32 mouse cellular contexts compared by ENCODE assay signal in genomic region chr17:71747561-71747960, GRCm38 (mm10). TPM values are rescaled to one million over a fixed set of nuclear protein-coding genes. Genes with fewer than 3 reads are reported as not detected.
DNase-seq lines count a peak whose midpoint lies in the region; ATAC-seq and TF ChIP-seq lines count a peak whose summit lies in the region.
"Had no signal": no experiment of that assay in that cellular context is flagged by ENCODE, and none has a peak within 500 bp of the region (broad histone marks: within the 10 kb centered on the region; RNA-seq: fewer than 3 reads in every experiment).

No protein-coding gene starts in this region.

- ATAC-seq in forebrain, postnatal 0 days = peak; percentile 45; the same call in 1 of the 2 replicates
- 0 out of 2 replicates have a peak, but pooled peaks have one; percentile 31 for ATAC-seq in kidney, embryonic 15.5 days (replicated peaks; ENCODE audit: low FRiP score)
- ATAC-seq in midbrain, embryonic 16.5 days = peak; percentile 46; the same call in 1 of the 2 replicates
- no peak for ATAC-seq in midbrain, embryonic 14.5 days (ENCODE audit: low FRiP score, low TSS enrichment)
- ATAC-seq in liver, postnatal 0 days = no peak
- ATAC-seq: CD4-positive, CD25-positive, alpha-beta regulatory T cell, adult 4 months; forebrain, embryonic 14.5 days; hindbrain, postnatal 0 days had no signal

- WGBS in forebrain, postnatal 0 days = 57% methylated on average over 8 of the region's 8 CpGs
- 89% methylated on average over 8 of the region's 8 CpGs for WGBS in forebrain, embryonic 10.5 days
- WGBS in kidney, embryonic 15.5 days = 62% methylated on average over 8 of the region's 8 CpGs
- WGBS in midbrain, embryonic 16.5 days = 65% methylated on average over 8 of the region's 8 CpGs
- WGBS in midbrain, embryonic 14.5 days = 70% methylated on average over 8 of the region's 8 CpGs
- 39% methylated on average over 8 of the region's 8 CpGs for WGBS in olfactory bulb, adult 2 months
- WGBS in liver, postnatal 0 days (ENCODE audit: insufficient replicate concordance) = 80% methylated on average over 8 of the region's 8 CpGs

- no peak for TF ChIP-seq CTCF in forebrain, postnatal 0 days (IDR thresholded peaks at IDR 0.05; ENCODE audit: low read depth)
- no peak for TF ChIP-seq CTCF in olfactory bulb, adult 2 months (IDR thresholded peaks at IDR 0.05; ENCODE audit: insufficient read depth, low read depth, low read length)
- TF ChIP-seq CTCF in liver, postnatal 0 days (IDR thresholded peaks at IDR 0.05; ENCODE audit: low read depth) = no peak

- H3K36me3 ChIP-seq in forebrain, postnatal 0 days (ENCODE audit: insufficient read depth) = no peaks in the 10 kb centered on the region
- no peaks in the 10 kb centered on the region for H3K36me3 ChIP-seq in forebrain, embryonic 10.5 days (replicated peaks)
- no peaks in the 10 kb centered on the region for H3K36me3 ChIP-seq in kidney, embryonic 15.5 days
- H3K36me3 ChIP-seq in midbrain, embryonic 16.5 days (ENCODE audit: control insufficient read depth, insufficient read depth, low read length) = no peaks in the 10 kb centered on the region
- no peaks in the 10 kb centered on the region for H3K36me3 ChIP-seq in midbrain, embryonic 14.5 days (ENCODE audit: control insufficient read depth, insufficient read depth, low read length)
- H3K36me3 ChIP-seq in liver, postnatal 0 days (replicated peaks; ENCODE audit: insufficient read depth, low read length) = no peaks in the 10 kb centered on the region
- H3K36me3 ChIP-seq: embryonic facial prominence, embryonic 12.5 days; embryonic facial prominence, embryonic 15.5 days; heart, embryonic 13.5 days had no signal

- no peaks in the 10 kb centered on the region for H3K27me3 ChIP-seq in forebrain, postnatal 0 days (ENCODE audit: insufficient read depth, low read length)
- H3K27me3 ChIP-seq in forebrain, embryonic 10.5 days (ENCODE audit: poor library complexity, severe bottlenecking) = no peaks in the 10 kb centered on the region
- no peaks in the 10 kb centered on the region for H3K27me3 ChIP-seq in kidney, embryonic 15.5 days
- no peaks in the 10 kb centered on the region for H3K27me3 ChIP-seq in midbrain, embryonic 16.5 days (ENCODE audit: control insufficient read depth, insufficient read depth, low read depth, low read length)
- H3K27me3 ChIP-seq in midbrain, embryonic 14.5 days (ENCODE audit: control insufficient read depth, insufficient read depth, low read length) = no peaks in the 10 kb centered on the region
- H3K27me3 ChIP-seq in liver, postnatal 0 days (ENCODE audit: insufficient read depth, low read length) = no peaks in the 10 kb centered on the region
- H3K27me3 ChIP-seq: embryonic facial prominence, embryonic 12.5 days; embryonic facial prominence, embryonic 15.5 days; heart, embryonic 13.5 days had no signal

- H3K9me3 ChIP-seq in forebrain, postnatal 0 days (ENCODE audit: low read length) = no peaks in the 10 kb centered on the region
- no peaks in the 10 kb centered on the region for H3K9me3 ChIP-seq in forebrain, embryonic 10.5 days
- no peaks in the 10 kb centered on the region for H3K9me3 ChIP-seq in kidney, embryonic 15.5 days (replicated peaks)
- no peaks in the 10 kb centered on the region for H3K9me3 ChIP-seq in midbrain, embryonic 16.5 days (replicated peaks; ENCODE audit: control insufficient read depth, low read length, poor library complexity, severe bottlenecking)
- H3K9me3 ChIP-seq in midbrain, embryonic 14.5 days (ENCODE audit: control insufficient read depth, low read length) = no peaks in the 10 kb centered on the region
- no peaks in the 10 kb centered on the region for H3K9me3 ChIP-seq in liver, postnatal 0 days (ENCODE audit: low read length)
- H3K9me3 ChIP-seq: embryonic facial prominence, embryonic 12.5 days; embryonic facial prominence, embryonic 15.5 days; heart, embryonic 13.5 days had no signal

- no peak for TF ChIP-seq EP300 in liver, postnatal 0 days (IDR thresholded peaks at IDR 0.05; ENCODE audit: low read depth)

- no peak for TF ChIP-seq POLR2A in olfactory bulb, adult 2 months (IDR thresholded peaks at IDR 0.05; ENCODE audit: insufficient read depth, low read depth, low read length)

- H3K9ac ChIP-seq in forebrain, postnatal 0 days = no peak overlapping the region
- H3K9ac ChIP-seq in kidney, embryonic 15.5 days = no peak overlapping the region
- H3K9ac ChIP-seq in midbrain, embryonic 16.5 days (ENCODE audit: low read depth, low read length) = no peak overlapping the region
- H3K9ac ChIP-seq in midbrain, embryonic 14.5 days (replicated peaks; ENCODE audit: low read length) = no peak overlapping the region
- no peak overlapping the region for H3K9ac ChIP-seq in liver, postnatal 0 days (replicated peaks)
- H3K9ac ChIP-seq: embryonic facial prominence, embryonic 12.5 days; embryonic facial prominence, embryonic 15.5 days; heart, embryonic 13.5 days; hindbrain, embryonic 14.5 days had no signal

- no peak overlapping the region for H3K4me2 ChIP-seq in forebrain, postnatal 0 days (ENCODE audit: low read depth)
- no peak overlapping the region for H3K4me2 ChIP-seq in kidney, embryonic 15.5 days
- H3K4me2 ChIP-seq in midbrain, embryonic 16.5 days (ENCODE audit: low read length) = no peak overlapping the region
- H3K4me2 ChIP-seq in midbrain, embryonic 14.5 days (ENCODE audit: low read length) = no peak overlapping the region
- no peak overlapping the region for H3K4me2 ChIP-seq in liver, postnatal 0 days (ENCODE audit: low read depth, low read length)
- H3K4me2 ChIP-seq: embryonic facial prominence, embryonic 12.5 days; embryonic facial prominence, embryonic 15.5 days; heart, embryonic 13.5 days; hindbrain, embryonic 14.5 days had no signal

- H3K27ac ChIP-seq in forebrain, postnatal 0 days (ENCODE audit: low read depth, low read length) = 0 out of 2 replicates have a peak overlapping the region, but pooled peaks have one; percentile 21
- no peak overlapping the region for H3K27ac ChIP-seq in forebrain, embryonic 10.5 days
- no peak overlapping the region for H3K27ac ChIP-seq in kidney, embryonic 15.5 days
- no peak overlapping the region for H3K27ac ChIP-seq in midbrain, embryonic 16.5 days (ENCODE audit: low read length)
- no peak overlapping the region for H3K27ac ChIP-seq in midbrain, embryonic 14.5 days (replicated peaks; ENCODE audit: low read depth, low read length)
- H3K27ac ChIP-seq in olfactory bulb, adult 2 months (ENCODE audit: insufficient read depth, low read depth, low read length) = peak overlapping the region; percentile 89
- no peak overlapping the region for H3K27ac ChIP-seq in liver, postnatal 0 days (ENCODE audit: low read depth)
- H3K27ac ChIP-seq: embryonic facial prominence, embryonic 12.5 days; embryonic facial prominence, embryonic 15.5 days; gastrocnemius, adult 2 months; heart, embryonic 13.5 days; hindbrain, embryonic 14.5 days; hindbrain, postnatal 0 days had no signal

- DNase-seq in forebrain, postnatal 0 days = no peak
- no peak for DNase-seq in forebrain, embryonic 10.5 days (ENCODE audit: extremely low spot score, low spot score)
- DNase-seq in kidney, postnatal 10 days = no peak
- DNase-seq in midbrain, embryonic 14.5 days = no peak
- no peak for DNase-seq in liver, postnatal 0 days
- DNase-seq: adrenal gland, adult 2 months; adrenal gland, postnatal 14 days; cerebellum, adult 11 months; cerebellum, adult 2 months; cerebellum, adult 9-11 months; cerebellum, postnatal 25 days; gastrocnemius, adult 2 months; gastrocnemius, postnatal 14 days; heart, adult 18-20 months; heart, postnatal 14 days; heart, postnatal 4 days had no signal

- no peak overlapping the region for H3K4me3 ChIP-seq in forebrain, postnatal 0 days (ENCODE audit: low read depth, low read length)
- H3K4me3 ChIP-seq in forebrain, embryonic 10.5 days = no peak overlapping the region
- no peak overlapping the region for H3K4me3 ChIP-seq in kidney, embryonic 15.5 days (replicated peaks)
- no peak overlapping the region for H3K4me3 ChIP-seq in midbrain, embryonic 16.5 days (ENCODE audit: low read depth, low read length)
- H3K4me3 ChIP-seq in midbrain, embryonic 14.5 days (replicated peaks; ENCODE audit: low read depth, low read length) = no peak overlapping the region
- H3K4me3 ChIP-seq in olfactory bulb, adult 2 months (ENCODE audit: insufficient read depth, low read depth, low read length) = no peak overlapping the region
- H3K4me3 ChIP-seq in liver, postnatal 0 days (ENCODE audit: low read depth, low read length) = no peak overlapping the region
- H3K4me3 ChIP-seq: embryonic facial prominence, embryonic 12.5 days; embryonic facial prominence, embryonic 15.5 days; gastrocnemius, adult 2 months; heart, embryonic 13.5 days had no signal

- no peaks in the 10 kb centered on the region for H3K4me1 ChIP-seq in forebrain, postnatal 0 days (ENCODE audit: insufficient read depth)
- H3K4me1 ChIP-seq in forebrain, embryonic 10.5 days = peaks cover 34% of the 10 kb centered on the region
- peaks cover 17% of the 10 kb centered on the region; the same call in 1 of the 2 replicates for H3K4me1 ChIP-seq in kidney, embryonic 15.5 days
- H3K4me1 ChIP-seq in midbrain, embryonic 16.5 days (ENCODE audit: control insufficient read depth, insufficient read depth, low read length) = peaks cover 4% of the 10 kb centered on the region; the same call in 1 of the 2 replicates
- H3K4me1 ChIP-seq in midbrain, embryonic 14.5 days (ENCODE audit: control insufficient read depth, insufficient read depth, low read length) = no peaks in the 10 kb centered on the region
- peaks cover 73% of the 10 kb centered on the region for H3K4me1 ChIP-seq in olfactory bulb, adult 2 months (ENCODE audit: control insufficient read depth, insufficient read depth, low read length)
- H3K4me1 ChIP-seq in liver, postnatal 0 days (ENCODE audit: insufficient read depth) = no peaks in the 10 kb centered on the region

RNA-seq across cellular contexts. Expression of gene Pcare, which starts 5.1 kb away (rescaled TPM):
- total RNA-seq in forebrain, postnatal 0 days (2014; rRNA removed) = not detected in 2 replicates
- 0.03 TPM in 1 of 2 replicates, not detected in the other for polyA plus RNA-seq in forebrain, postnatal 0 days (2015; fragmentation: Nextera tagmentation; extraction: Ambion mirVana)
- not detected in 2 replicates for polyA plus RNA-seq in forebrain, embryonic 10.5 days (2016; fragmentation: Nextera tagmentation; extraction: Ambion mirVana)
- polyA plus RNA-seq in kidney, embryonic 15.5 days (2015; fragmentation: Nextera tagmentation; extraction: Ambion mirVana) = not detected in 2 replicates
- not detected in 2 replicates for polyA plus RNA-seq in midbrain, embryonic 16.5 days (2015; fragmentation: Nextera tagmentation; extraction: Ambion mirVana)
- polyA plus RNA-seq in midbrain, embryonic 14.5 days (2014; fragmentation: Nextera tagmentation; extraction: Ambion mirVana) = not detected in 2 replicates
- not detected in 2 replicates for polyA plus RNA-seq in olfactory bulb, adult 2 months (2012; ENCODE audit: insufficient read depth, insufficient read length, low replicate concordance, missing spikeins)
- not detected in 2 replicates for polyA plus RNA-seq in liver, postnatal 0 days (2015; fragmentation: Nextera tagmentation; extraction: Ambion mirVana)
- total RNA-seq: adrenal gland, adult 2 months; adrenal gland, postnatal 14 days; adrenal gland, postnatal 4 days; common myeloid progenitor, adult 5-6 weeks; gastrocnemius, adult 2 months; gastrocnemius, postnatal 14 days; gastrocnemius, postnatal 4 days; hindbrain, postnatal 0 days; MEL had no signal
- polyA plus RNA-seq: adrenal gland, adult 2 months; C2C12; CD4-positive, CD25-positive, alpha-beta regulatory T cell, adult 4 months; cerebellum, adult 2 months; embryonic facial prominence, embryonic 12.5 days; embryonic facial prominence, embryonic 15.5 days; forebrain, embryonic 14.5 days; heart, embryonic 13.5 days; hindbrain, embryonic 11.5 days; hindbrain, embryonic 14.5 days; hindbrain, postnatal 0 days had no signal

RNA-seq across cellular contexts. Expression of gene Clip4, which starts 20.7 kb away (rescaled TPM):
- total RNA-seq in forebrain, postnatal 0 days (2014; rRNA removed) = 12.5 and 14.9 TPM in 2 replicates
- 7.8 and 11.7 TPM in 2 replicates for polyA plus RNA-seq in forebrain, postnatal 0 days (2015; fragmentation: Nextera tagmentation; extraction: Ambion mirVana)
- 4.4 and 5.1 TPM in 2 replicates for polyA plus RNA-seq in forebrain, embryonic 10.5 days (2016; fragmentation: Nextera tagmentation; extraction: Ambion mirVana)
- polyA plus RNA-seq in kidney, embryonic 15.5 days (2015; fragmentation: Nextera tagmentation; extraction: Ambion mirVana) = 5.5 and 5.7 TPM in 2 replicates
- polyA plus RNA-seq in midbrain, embryonic 16.5 days (2015; fragmentation: Nextera tagmentation; extraction: Ambion mirVana) = 13.1 and 14.7 TPM in 2 replicates
- 12.2 and 15.8 TPM in 2 replicates for polyA plus RNA-seq in midbrain, embryonic 14.5 days (2014; fragmentation: Nextera tagmentation; extraction: Ambion mirVana)
- polyA plus RNA-seq in olfactory bulb, adult 2 months (2012; ENCODE audit: insufficient read depth, insufficient read length, low replicate concordance, missing spikeins) = 371 TPM in 1 of 2 replicates, not detected in the other
- 0.49 and 0.79 TPM in 2 replicates for polyA plus RNA-seq in liver, postnatal 0 days (2015; fragmentation: Nextera tagmentation; extraction: Ambion mirVana)
- total RNA-seq: common myeloid progenitor, adult 5-6 weeks; MEL had no signal
- polyA plus RNA-seq: CD4-positive, CD25-positive, alpha-beta regulatory T cell, adult 4 months had no signal

Comparison
In these comparisons a context has a peak if more than half of its experiments do, and no peak if none do; other contexts are left out.
1. ATAC-seq: peak in forebrain, postnatal 0 days (single experiment), kidney, embryonic 15.5 days (single experiment) and midbrain, embryonic 16.5 days (single experiment); none in midbrain, embryonic 14.5 days (single experiment) and liver, postnatal 0 days (single experiment).
2. H3K27ac ChIP-seq: peak in forebrain, postnatal 0 days (single experiment) and olfactory bulb, adult 2 months (single experiment); none in forebrain, embryonic 10.5 days (single experiment), kidney, embryonic 15.5 days (single experiment), midbrain, embryonic 16.5 days (single experiment), midbrain, embryonic 14.5 days (single experiment) and liver, postnatal 0 days (single experiment).